Mouse (Mus musculus) gastrocnemius, adult 2 months (tissue): ENCODE results near the gene Gnb2. TPM values are rescaled to one million over a fixed set of nuclear protein-coding genes. Genes with fewer than 3 reads are reported as not detected.

Experiments used
- DNase-seq: peaks from one replicate; pipeline ENCODE4 v3.0.0; 2022
- H3K27ac ChIP-seq: fragments of 200-600 bp; 2 replicates; pipeline ENCODE4 v1.8.1; 2022; ENCODE audit warnings: mild to moderate bottlenecking
- H3K4me3 ChIP-seq: fragments of 200-600 bp; 2 replicates; pipeline ENCODE4 v1.8.1; 2022; ENCODE audit warnings: mild to moderate bottlenecking, moderate library complexity
- CTCF ChIP-seq: fragments of 200-600 bp; IDR thresholded peaks from 2 replicates; pipeline ENCODE4 v1.8.1; 2022; ENCODE audit warnings: antibody characterized with exemption, mild to moderate bottlenecking, moderate library complexity
- intact Hi-C: fragments of 180-260 bp; cut with DNase I; formaldehyde crosslinking; loops from one replicate; pipeline ENCODE4 v1.15.1; 2025
- total RNA-seq, 2 experiments: library from RNA; stranded (reverse); gene quantifications; 2 replicates each; pipeline ENCODE4 v1.2.3; 2021

Gene Gnb2
- total RNA-seq, 2 experiments from 2014 or later = 118 to 148 TPM

DNA sequence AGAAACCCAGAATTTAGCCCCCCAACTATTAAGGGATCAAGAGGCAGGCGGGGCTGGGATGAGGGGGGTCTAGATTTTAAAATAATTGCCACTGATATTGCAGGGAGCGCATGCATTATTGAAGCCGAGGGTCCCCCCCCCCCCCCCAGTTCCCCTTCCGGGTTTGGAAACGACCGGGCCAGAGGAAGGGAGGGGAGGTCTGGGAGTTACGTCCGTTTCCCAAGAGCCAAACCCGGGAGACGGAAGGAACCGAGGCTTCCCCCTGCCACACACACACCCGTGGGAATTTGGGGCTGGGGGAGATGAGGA is 548 bp downstream of the Gnb2 start:
- Histone ChIP-seq H3K4me3 (peak overlapping the region; percentile 94), H3K27ac (peak overlapping the region; percentile 98)
- TF ChIP-seq CTCF = no peak
- DNase-seq = no peak
- intact Hi-C loops = loop anchor here (1.0 to 5.0 kb wide), 4 partner anchors 30 to 640 kb away; partner anchors contain the start of genes Ap4m1, Mcm7, Mospd3 and Pop7

DNA sequence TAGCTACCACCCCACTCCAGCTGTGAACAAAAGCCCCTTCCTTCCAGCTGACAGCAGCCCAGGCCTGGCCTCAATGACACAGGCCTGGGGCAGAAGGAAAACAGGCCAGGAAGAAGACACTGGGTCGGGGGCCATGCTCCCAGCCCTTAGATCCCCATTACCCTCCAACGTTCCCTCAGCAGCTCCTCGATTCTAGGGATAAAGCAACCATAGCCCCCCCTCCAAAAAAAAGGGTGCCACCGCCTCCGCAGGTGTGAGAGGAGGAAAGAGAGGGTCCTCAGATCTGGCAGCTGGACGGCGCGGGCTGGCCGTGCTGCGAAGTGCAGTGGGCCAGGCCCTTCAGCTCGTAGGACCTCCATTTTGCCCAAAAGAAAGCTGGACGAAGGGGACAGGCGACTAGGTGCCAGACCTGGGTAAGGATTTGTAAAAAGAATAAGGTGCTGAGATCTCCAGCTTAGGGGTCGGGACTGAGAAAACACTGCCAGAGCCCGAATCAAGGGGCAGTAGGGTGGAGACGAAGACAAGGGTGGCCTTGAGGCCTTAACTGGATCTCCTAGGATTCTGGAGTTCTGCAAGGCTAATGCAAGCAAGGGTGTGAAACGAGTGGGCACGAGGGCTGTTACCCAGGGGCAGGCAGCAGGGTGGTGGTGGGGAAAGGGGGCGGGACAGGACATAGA is 1.0 kb downstream of the Gnb2 start:
- no peak for TF ChIP-seq CTCF
- Histone ChIP-seq H3K4me3 (peak overlapping the region; percentile 94), H3K27ac (peak overlapping the region; percentile 98)
- intact Hi-C loops = loop anchor here (2.0 to 5.0 kb wide), 3 partner anchors 70 to 640 kb away; partner anchors contain the start of genes Ap4m1, Mcm7, Mospd3 and Ppp1r35
- peak; percentile 52 for DNase-seq

DNA sequence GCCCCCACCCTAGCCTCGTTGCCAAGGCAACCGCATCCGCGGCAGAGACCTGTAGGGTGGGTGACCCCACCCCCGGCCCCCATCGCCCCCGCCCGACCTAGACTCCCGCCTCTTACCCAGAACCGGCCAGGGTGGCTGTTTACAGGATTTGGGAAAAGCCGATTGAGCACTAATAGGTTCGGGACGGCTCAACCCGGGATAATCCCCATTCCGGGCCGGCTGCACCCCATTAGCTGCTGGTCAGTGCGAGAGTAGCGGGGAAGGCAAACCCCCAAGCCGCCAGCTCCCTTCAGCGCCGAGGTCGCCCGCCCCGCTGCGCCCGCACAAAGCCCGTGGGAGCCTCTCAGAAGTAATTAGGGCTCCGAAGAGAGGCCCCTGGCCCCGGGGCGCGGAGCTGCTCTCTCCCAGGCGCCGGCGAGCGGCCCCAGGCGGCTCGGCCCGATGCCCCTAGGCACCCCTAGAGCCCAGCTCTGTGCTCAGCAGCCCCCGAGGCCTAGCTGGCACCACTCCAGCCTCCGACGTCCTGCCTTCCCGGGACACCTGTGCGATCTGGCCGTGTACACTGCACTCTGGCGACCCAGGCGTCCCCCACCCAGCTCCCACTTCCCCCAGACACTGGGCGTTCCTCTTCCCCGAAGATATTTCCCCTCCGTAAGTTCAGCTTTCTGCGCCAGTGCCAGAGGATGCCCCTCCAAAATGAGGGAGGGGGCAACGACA is 1.7 kb downstream of the Gnb2 start:
- peak overlapping the region; percentile 98 for H3K27ac ChIP-seq
- TF ChIP-seq CTCF = no peak
- peak overlapping the region; percentile 94 for H3K4me3 ChIP-seq
- peak; percentile 81 for DNase-seq
- intact Hi-C loops = loop anchor here (2.0 to 5.0 kb wide), 3 partner anchors 71 to 641 kb away; partner anchors contain the start of genes Ap4m1, Mcm7, Mospd3 and Ppp1r35

DNA sequence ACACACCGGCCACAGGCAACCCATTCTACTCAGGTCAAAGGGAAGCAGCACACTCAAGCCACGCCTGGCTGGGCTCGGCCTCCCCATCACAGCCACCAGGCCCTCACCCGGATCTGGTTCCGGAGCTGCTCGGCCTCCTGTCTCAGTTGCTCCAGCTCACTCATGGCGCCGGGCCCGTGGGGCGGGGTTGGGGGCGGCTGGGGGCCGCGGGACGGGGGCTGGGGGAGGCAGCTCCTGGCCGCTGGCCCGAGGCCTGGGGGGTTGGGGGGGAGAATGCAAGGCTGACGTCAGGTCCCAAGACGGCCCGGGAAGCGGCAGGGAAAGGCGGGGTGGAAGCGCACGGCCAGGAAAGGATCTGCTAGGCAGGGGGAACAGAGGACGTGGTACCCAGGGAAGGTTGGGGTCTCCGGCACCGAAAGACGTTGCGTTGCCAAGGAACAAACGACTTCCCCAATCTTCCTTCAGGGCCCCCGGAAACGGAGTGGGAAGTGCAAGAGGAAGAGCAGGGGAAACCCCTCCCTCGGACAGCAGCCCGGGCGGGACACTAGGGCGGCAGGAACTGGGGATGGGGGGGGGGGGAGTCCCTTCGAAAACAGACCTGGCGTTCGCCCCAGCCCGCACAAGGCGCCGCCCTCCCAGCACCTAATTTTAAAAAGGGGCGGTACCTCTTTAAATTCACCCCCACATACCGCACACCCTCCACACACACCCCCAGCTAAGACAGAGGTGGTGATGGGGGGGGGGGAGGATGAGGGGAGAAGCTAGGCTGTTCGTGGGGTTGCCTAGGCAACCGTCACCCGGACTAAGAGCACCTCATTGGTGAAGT is 2.5 kb downstream of the Gnb2 start:
- Histone ChIP-seq H3K4me3 (peak overlapping the region; percentile 94), H3K27ac (peak overlapping the region; percentile 98)
- no peak for TF ChIP-seq CTCF
- intact Hi-C loops = loop anchor here (5.0 kb wide), 2 partner anchors 72 to 642 kb away; partner anchors contain the start of genes Ap4m1, Mcm7 and Mospd3
- DNase-seq = peak; percentile 86

DNA sequence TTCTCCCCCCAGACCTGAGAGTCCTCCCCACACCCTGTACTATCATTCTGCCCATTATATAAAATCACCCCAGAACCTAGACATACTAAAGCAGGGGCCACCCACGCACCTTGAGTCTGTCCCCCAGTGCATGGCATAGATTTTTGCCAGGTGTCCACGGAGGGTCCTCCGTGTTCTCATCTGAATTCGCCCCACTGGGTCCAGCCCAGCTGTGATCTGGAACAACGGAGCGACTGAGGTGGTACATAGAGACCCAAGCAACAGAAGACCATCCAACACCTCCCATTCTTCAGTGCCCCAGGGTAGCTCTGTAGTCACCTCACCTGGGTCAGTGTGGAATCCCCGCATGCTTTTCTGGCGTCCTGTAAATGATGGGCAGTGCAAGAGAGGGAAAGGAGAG is 3.2 kb downstream of the Gnb2 start:
- peak overlapping the region; percentile 98 for H3K27ac ChIP-seq
- peak overlapping the region; percentile 94 for H3K4me3 ChIP-seq
- intact Hi-C loops = loop anchor here (5.0 kb wide), 2 partner anchors 72 to 642 kb away; partner anchors contain the start of genes Ap4m1, Mcm7 and Mospd3
- no peak for DNase-seq
- no peak for TF ChIP-seq CTCF

DNA sequence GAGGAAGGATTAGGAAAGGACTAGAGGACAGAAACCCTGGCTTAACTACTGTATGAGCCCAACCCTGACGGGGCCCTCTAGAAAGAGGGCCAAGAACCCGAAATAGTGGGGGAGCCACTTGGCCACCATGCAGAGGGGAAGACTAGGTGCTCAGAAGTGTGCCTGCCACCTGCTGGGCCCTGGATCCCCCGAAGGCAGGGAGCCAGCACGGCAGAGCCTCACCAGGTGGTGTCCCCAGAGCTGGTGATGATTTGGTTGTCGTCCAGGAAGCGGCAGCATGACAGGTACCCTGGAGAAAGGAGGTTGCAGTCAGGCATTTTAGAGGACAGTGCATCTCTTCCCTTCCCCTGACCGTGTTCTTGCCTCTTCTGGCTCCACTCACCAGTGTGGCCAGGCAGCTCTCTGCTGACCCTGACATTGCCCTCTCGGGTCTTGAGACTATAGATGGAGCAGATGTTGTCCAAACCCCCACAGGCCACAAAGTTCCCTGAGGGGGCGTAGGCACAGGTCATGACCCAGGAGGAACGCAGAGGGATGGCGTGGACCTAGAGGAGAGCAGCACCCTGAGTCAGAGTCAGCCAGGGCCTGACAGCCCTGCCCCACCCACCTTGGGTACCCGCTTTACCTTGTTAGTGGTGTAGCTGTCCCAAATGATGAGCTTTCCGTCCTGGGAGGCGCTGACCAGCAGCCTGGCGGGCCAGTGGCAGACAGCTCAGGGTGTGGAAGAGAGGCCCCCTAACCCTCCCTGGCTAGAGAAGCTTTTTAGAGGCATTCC is 3.9 kb downstream of the Gnb2 start:
- peak overlapping the region; percentile 98; the same call in 1 of the 2 replicates for H3K27ac ChIP-seq
- no peak for DNase-seq
- TF ChIP-seq CTCF = no peak
- peak overlapping the region; percentile 94 for H3K4me3 ChIP-seq
- intact Hi-C loops = no loop called here

DNA sequence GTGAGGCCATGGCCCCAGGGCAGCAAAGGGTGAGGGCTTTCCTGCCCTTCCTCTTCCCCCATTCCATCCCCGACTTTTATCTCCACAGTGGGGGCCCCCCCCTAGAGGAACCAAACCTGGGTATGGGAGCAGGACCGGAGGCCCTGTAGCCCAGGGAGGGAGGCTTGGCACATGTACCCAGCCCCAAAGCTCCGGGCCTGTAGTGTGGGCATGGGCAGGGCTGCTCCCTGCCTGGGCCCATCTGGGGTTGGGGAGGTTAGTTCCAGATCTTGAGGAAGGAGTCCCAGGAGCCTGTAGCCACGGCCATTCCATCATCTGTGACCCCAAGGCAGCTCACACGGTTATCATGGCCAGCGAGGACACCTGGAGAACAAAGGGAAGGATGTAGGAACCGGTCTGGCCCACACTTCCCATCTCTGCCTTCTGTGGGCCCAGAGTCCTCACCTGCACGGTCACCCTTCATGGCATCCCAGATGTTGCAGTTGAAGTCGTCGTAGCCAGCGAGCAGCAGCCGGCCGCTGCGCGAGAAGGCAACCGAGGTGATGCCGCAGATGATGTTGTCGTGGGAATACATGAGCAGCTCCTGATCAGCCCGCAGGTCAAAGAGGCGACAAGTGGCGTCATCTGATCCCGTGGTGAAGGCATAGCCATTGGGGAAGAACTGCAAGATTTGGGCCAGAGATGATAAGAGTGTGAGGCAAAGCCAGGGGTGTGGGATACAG is 4.9 kb downstream of the Gnb2 start:
- no peak for DNase-seq
- intact Hi-C loops = no loop called here
- TF ChIP-seq CTCF = no peak
- Histone ChIP-seq H3K4me3 (no peak overlapping the region), H3K27ac (no peak overlapping the region)

DNA sequence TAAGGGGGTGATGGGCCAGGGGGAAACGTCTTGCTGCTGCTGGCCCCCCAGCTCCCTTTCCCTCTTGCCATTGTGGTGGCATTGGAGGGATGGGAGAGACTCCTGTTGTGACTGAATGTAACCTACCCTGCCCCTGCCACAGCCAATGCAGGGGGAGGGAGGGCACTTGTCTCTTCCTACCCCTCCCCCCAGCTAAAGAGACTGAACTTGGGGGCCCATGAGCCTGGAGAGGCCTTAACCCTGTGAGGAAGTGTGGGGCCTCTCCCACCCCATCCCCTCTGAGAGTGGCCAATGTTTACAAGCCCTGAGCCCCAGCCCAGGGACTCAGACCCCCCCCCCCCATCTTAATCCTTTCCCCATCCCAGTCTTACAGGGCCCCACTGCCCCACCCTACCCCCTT is 5.9 kb downstream of the Gnb2 start:
- TF ChIP-seq CTCF = no peak
- intact Hi-C loops = no loop called here
- DNase-seq = no peak
- no peak overlapping the region for H3K27ac ChIP-seq
- no peak overlapping the region for H3K4me3 ChIP-seq

DNA sequence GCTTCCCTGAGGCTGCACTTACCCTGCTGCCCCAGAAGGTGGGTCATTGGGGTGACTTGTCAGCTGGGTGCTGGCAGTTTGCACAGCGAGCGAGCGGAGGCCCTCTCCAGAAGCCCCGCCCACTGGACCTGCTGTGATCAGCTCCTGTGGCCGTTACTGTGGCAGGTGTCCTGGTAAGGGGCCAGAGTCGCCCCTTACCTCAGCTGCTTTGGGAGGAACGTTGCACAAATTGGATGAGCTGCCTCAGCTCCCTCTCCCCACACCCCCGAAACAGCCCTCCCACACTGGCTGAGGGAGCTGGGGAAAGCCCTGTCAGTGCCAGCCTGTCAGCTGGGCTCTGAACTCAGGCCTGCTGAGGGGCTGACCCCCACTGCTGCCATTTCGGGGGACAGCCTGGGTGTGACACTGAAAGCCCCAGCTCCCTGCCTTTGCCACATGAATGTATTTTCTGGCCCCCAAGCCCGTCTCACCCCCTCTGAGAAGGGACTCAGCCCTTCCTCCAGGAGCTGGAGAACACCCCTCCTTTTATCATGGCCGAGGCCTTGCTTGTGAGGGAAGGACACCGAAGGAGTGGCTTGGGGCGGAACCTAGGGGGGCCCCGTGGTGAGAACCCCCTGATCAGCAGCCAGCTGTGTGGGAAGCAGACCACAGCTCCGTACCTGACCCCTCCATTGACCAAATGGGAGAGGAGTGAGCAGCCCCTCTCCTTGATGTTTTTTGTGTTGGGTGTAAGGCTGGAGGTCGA is 6.9 kb downstream of the Gnb2 start:
- no peak for TF ChIP-seq CTCF
- DNase-seq = peak; percentile 61
- intact Hi-C loops = no loop called here
- H3K4me3 ChIP-seq = no peak overlapping the region
- peak overlapping the region; percentile 21; the same call in 1 of the 2 replicates for H3K27ac ChIP-seq

DNA sequence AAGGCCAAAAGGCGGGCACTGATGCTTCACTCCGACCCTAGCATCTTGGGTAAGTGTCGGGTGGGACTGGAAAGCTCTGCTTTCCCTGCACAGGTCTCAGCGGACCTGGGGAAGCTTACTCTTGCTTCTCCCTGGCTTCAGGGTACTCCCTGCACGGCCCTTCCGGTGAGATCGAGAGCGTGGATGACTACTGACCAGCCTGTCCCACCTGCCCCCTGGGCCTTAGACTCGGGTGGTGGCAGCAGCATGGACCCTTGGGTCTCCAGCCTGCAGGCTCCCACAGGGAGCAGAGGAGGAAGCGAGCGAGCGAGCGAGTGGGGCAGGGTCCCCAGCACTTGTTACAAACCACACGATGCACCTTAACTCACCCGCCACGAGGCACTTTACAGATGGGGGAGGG is 7.8 kb downstream of the Gnb2 start:
- intact Hi-C loops = no loop called here
- DNase-seq = no peak
- H3K4me3 ChIP-seq = no peak overlapping the region
- 0 out of 2 replicates have a peak overlapping the region, but pooled peaks have one; percentile 3 for H3K27ac ChIP-seq
- no peak for TF ChIP-seq CTCF

DNA sequence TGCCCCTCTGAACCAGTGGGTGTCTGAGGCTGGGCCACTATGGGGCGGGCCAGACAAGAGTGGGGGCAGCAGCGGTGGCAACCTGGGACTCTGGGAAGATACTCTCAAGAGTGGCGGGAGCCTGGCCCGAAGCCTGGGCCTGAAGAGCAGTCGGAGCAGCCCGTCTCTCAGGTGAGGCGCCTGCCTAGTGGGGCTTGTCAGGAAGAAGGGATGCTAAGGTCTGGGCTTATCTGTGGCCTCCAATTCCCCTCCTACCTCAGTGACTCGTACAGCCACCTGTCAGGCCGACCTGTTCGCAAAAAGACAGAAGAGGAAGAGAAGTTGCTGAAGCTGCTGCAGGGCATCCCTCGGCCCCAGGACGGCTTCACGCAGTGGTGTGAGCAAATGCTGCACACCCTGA is 8.6 kb downstream of the Gnb2 start:
- no peak for TF ChIP-seq CTCF
- DNase-seq = no peak
- intact Hi-C loops = no loop called here

More for the DNA sequence above, 8.6 kb downstream of the Gnb2 start:
- no peak overlapping the region for H3K27ac ChIP-seq
- no peak overlapping the region for H3K4me3 ChIP-seq
